Mouse (Mus musculus) kidney, adult 10 weeks (tissue): Measurements from ENCODE around the gene Dda1. TPM values are rescaled to one million over a fixed set of nuclear protein-coding genes. Genes with fewer than 3 reads are reported as not detected.

ENCODE experiments used
- polyA plus RNA-seq: library from polyadenylated mRNA; stranded (reverse); fragments of 350-450 nt; fragmentation: Illumina TruSeq; extraction: RNeasy Lipid Tissue Mini Kit (QIAGEN cat#74804); gene quantifications from one replicate; pipeline ENCODE4 v1.2.3, GENCODE M21; 2014; ENCODE audit warnings: low read depth, low replicate concordance

Dda1 gene
- 1.3 TPM for polyA plus RNA-seq

DNA sequence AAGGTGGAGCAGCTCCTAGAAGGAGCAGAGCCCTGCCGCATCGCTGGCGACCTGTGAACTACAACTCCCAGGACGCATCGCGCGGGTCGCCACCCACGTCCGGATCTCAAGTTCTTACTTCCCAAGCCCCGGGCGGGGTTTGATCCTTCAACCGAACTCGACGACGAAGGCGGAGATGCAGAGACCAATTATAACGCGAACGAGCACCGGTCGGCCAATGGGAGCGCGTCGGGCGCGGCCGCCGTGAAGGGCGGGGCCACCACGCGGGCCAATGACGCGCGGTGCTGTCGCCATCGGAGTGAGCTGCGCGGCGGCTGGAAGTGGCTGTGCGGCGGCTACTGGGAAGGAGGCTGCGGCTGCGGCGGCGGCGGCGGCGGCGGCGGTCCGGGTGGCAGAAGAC lies at the start of gene Dda1:
TSS of gene Dda1 (plus strand) at position 284 of the 400 bp plus-strand sequence.

DNA sequence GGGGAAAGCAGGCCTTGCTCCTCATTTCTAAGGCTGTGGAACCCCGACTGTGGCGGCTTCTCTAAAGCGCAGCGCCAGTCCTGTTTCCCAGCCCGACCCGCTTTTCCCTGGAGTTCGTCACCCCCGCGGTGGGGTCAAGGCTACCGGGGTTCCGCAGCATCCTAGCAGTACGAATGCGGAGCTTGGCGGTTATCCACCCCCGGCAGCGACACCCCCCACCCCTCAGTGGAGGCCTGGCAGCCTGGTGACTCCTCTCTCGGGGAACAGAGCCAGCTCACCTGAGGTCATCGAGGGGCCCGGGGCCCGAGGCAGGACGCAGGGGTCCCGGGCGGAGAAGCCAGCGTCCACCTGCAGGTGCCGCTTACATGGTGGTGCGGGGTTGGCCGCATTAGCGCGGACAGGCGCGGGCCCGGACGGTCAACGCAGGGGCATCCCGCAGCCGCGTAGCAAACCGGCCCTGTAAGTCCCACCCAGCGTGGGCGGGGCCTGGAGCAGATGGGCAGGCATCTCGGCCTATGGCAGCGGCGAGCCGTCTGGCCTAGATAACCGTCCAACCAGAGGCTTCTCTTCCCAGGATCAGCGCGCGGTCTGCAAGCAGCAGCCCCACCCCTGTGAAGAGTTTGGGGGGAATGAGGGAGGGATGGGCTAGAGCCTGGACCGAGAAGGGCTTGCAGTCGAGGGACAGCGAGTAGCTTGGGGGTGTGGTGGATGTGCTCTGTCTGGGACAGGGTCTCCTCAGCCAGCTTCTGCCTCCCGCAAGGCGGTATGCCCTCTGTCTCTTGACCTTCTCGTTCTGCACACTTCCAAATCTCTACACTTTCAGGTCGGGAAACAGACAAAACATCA lies 5.6 kb upstream of the Dda1 start, which contains the start of gene Abhd8:
TSS of gene Abhd8 (minus strand) at position 468 of the 846 bp plus-strand sequence.

DNA sequence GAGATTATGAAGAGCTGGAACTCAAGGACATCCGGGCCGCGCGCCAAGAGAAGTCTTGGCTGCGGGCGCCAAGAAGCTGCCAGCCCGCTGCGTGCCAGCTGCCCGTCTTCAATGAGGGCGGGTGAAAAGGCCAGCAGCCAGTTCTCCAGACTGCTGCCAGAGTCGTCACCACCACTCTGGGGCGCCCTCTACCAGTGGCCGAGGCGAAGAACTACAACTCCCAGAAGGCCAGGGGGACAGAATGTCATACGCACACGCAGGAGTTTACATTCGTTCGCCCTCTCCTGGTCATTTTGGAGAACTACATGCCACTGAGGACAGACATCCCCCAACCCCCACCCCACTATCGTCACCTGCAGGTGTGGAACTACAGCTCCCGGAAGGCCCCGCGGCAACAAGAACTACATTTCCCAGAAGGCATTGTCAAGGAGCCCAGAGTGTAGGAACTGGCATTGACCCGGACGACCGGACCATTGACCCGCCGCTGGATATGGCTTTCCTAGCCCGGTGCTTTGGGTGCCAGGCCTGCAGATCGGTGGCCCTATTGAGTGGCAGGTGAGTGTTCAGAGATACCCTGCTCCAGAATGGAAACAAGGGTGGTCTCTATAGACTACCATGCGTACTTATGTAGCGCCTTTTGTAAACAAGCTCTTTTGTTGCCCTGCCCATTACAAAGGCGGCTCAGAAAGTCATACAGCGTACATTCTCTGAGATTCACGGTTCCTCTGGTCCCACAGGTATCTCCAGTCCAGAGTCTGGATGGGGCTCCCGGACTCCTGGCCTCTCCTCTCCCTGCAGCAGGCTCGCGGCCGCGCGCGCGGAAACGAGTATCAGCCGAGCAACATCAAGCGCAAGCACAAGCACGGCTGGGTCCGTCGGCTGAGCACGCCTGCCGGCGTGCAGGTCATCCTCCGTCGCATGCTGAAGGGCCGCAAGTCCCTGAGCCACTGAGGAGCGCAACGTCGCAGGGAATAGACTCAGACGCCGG lies 4.2 kb upstream of the Dda1 start, which contains the start of gene Mrpl34:
TSS of gene Mrpl34 (plus strand) at position 447 of the 988 bp plus-strand sequence.

DNA sequence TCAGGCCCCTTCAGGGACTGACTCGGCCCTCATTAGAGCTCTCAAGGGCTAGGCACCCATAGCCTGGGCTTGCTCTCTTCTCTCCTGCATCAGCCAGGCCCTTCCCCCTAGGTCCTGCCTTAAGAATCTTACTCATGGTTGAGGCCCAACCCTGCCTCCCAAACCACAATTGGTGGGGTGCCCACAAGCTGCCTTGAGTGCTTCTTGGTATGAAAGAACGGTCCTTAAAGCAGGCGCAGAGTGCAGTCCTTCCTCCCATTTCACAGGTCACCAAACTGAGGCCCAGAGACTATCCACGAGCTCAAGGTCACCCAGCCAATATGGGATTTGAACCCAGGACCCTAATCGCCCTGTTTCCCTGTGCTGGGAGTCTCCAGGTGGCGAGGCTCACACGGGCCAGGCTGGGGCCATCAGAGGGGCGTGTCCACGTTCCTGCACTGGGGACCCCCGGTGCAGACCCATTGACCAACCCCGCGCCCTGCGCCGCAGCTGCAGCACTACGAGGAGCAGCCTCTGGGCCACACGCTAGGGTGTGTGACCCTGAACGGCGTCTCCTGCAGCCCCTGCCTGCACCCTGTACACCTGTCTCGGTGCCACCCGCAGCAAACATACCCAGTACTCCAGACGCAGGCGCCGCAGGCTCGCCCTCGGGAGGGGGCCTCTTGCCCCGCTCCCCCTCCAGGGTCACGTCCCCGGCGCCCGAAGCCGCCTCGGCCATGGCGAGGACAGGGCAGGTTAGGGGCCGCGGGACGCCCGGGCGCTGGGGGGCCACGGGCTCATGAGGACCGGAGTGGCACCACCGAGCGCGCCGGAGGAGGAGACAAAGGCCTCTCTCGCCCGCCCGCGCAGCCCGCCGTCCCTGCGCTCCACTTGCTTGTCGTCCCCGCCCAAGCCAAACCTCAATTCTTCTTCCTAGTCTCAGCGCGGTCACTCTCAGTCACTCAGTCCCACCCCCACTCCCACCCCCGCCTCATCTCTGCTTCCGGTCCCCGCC lies 16.4 kb downstream of the Dda1 start, which contains the start of gene Ano8:
TSS of gene Ano8 (minus strand) at position 822 of the 994 bp plus-strand sequence.

DNA sequence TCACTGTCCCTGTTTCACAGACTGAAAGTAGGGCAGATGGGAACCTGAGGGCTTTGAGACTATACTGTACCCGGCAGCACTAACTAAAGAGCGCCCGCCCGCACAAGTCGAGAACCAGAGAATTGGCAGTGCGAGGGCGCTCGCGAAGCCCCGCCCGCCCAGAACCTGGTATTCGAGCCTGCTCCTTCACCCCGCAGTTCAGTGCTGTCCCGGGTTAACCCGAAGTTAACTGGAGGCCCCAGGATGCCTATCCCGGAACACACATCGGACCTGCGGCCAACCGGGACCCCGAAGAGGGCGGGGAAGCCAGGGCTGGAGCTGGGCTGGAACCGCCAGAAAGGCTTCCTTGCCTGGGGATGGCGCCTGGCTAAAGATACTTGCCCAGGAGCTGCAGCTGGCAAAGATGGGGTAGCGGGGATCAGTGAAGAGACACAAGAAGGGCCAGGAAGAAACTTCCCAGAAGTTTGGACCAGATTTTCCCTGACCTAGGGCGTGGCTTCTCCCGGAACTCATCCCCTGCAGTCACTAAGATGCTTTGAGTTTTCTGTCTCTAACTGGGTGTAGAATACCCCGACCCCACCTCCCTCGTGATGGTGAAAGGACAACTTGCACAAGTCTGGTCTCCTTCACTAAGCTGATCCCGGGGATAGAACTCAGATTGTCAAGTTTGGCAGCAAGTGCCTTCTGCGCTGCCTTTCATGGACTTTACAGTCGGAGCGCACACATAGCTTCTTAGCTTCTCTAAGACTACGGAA lies 18.9 kb downstream of the Dda1 start, which contains the start of gene Gtpbp3:
TSS of gene Gtpbp3 (plus strand) at position 413 of the 755 bp plus-strand sequence.

DNA sequence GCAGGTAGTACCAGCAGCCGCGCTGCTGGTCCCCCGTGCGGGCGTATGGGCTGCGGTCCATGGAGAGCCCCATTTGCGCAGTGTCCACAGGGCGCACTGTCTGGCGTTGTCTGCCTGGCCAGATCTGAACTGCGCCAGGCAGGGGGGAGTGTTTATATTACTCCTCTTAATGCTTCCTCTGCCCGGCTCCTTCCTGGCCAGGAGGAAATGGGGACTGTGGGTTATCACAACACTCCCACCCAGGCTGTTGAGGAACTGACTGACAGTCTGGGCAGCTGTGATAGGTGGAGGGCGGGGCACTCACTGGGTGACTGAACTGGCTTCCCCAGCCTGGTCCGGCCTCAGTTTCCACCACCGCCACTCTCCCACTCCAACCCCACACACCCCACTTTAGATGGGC lies 42.6 kb downstream of the Dda1 start, which contains the start of gene Plvap:
TSS of gene Plvap (minus strand) at position 109 of the 400 bp plus-strand sequence.

DNA sequence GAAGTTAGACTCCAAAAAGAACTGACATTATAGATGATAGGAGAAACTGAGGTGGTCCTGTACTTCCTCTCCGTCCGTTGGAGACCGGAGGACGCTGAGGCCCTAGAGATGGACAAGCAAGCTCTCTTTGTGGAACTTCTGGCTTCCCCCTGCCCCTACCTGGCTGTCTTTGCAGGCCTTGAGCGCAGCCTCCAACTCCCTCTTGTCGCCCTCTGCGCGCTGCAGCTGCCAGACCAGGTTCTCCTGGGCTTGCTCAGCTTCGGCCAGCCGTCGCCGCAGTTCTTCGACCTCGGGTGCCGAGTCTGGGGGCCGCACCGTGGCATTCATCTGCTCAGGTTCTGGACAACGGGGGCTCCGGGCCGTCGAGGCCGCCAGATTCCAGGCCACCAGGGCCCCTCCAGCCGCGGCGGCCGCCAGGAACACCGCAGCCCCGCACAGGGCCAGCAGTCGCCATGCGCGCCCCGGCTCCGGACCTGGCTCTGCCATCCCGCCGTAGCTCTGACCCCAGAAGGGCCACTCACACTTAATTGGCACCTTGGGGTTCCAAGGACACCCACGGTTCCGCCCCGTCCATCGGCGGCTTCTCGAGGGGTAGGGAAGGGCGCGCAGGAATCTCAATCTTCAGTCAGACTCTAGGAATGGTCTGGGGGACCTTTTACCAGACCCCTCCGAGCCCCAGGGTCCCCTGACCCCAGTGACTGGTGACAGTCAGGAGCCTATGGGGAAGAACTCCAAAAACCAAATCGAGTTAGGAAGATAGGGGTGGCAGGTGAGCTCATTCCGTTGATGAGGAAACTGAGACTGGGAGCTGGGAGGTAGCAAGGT lies 56.4 kb downstream of the Dda1 start, which contains the start of gene Ccdc194:
TSS of gene Ccdc194 (minus strand) at position 486 of the 825 bp plus-strand sequence.

Other genes starting within 250 kb of the Dda1 start
- gene Myo9b, start 196.5 kb upstream of the Dda1 start, polyA plus RNA-seq, result 1.3 TPM
- gene Haus8, start 196.3 kb upstream of the Dda1 start, polyA plus RNA-seq, result 1.9 TPM
- gene Use1, start 102.4 kb upstream of the Dda1 start, polyA plus RNA-seq, result 2.1 TPM
- gene Ocel1, start 97.9 kb upstream of the Dda1 start, polyA plus RNA-seq, result 2.1 TPM
- 2.5 TPM for gene Nr2f6, start 87.2 kb upstream of the Dda1 start, polyA plus RNA-seq
- gene Ushbp1, start 73.4 kb upstream of the Dda1 start, polyA plus RNA-seq, result 0.89 TPM
- 17.8 TPM for gene Babam1, start 72.3 kb upstream of the Dda1 start, polyA plus RNA-seq
- not detected for gene Ankle1, start 63.2 kb upstream of the Dda1 start, polyA plus RNA-seq
- gene Abhd8, start 5.5 kb upstream of the Dda1 start, polyA plus RNA-seq, result 0.77 TPM
- gene Mrpl34, start 4.2 kb upstream of the Dda1 start, polyA plus RNA-seq, result 16.9 TPM
- gene Ano8, start 16.8 kb downstream of the Dda1 start, polyA plus RNA-seq, result 0.85 TPM
- gene Gtpbp3, start 18.9 kb downstream of the Dda1 start, polyA plus RNA-seq, result 1.4 TPM
- 6.2 TPM for gene Plvap, start 42.6 kb downstream of the Dda1 start, polyA plus RNA-seq
- not detected for gene Ccdc194, start 56.5 kb downstream of the Dda1 start, polyA plus RNA-seq
- 2.2 TPM for gene Bst2, start 68.3 kb downstream of the Dda1 start, polyA plus RNA-seq
- 1.8 TPM for gene Mvb12a, start 73.7 kb downstream of the Dda1 start, polyA plus RNA-seq
- 2.3 TPM for gene Tmem221, start 89.7 kb downstream of the Dda1 start, polyA plus RNA-seq
- 0.20 TPM for gene Nxnl1, start 97.4 kb downstream of the Dda1 start, polyA plus RNA-seq
- gene Slc27a1, start 99.7 kb downstream of the Dda1 start, polyA plus RNA-seq, result 1.6 TPM
- gene Pgls, start 123.0 kb downstream of the Dda1 start, polyA plus RNA-seq, result 0.20 TPM
- gene Fam129c, start 128.4 kb downstream of the Dda1 start, polyA plus RNA-seq, result not detected
- 26.0 TPM for gene Colgalt1, start 141.8 kb downstream of the Dda1 start, polyA plus RNA-seq
- gene Unc13a, start 202.6 kb downstream of the Dda1 start, polyA plus RNA-seq, result not detected
- not detected for gene Jak3, start 207.1 kb downstream of the Dda1 start, polyA plus RNA-seq
- gene Insl3, start 220.0 kb downstream of the Dda1 start, polyA plus RNA-seq, result not detected
- 2.9 TPM for gene B3gnt3, start 232.6 kb downstream of the Dda1 start, polyA plus RNA-seq